Mouse (Mus musculus): Measurements from ENCODE around the gene Dnah9.

DNA sequence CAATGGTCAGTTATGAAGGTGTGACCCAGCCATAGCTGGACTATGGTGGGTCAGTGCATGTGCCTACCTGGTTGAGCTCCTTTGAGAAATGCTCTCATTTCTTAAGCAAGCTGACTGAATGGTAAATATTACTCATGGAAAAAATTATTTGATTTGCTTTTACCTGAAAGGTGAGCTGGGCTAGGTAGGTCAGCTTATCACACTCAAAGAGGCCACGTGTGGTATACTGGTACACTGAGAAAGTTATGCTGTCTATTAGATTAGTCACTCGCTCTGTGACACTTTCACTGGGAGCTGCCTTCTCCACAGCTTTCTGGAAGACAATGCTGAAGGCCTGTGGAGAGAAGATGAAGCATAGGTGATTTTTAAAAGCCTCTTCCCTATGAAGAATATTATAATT, 286.9 kb downstream of the Dnah9 start:
- TF ChIP-seq CTCF (IDR thresholded peaks at IDR 0.05; ENCODE audit: borderline replicate concordance, extremely low read depth, insufficient read depth, insufficient read length) (no peak), POLR2A (IDR thresholded peaks at IDR 0.05; ENCODE audit: borderline replicate concordance, extremely low read depth, insufficient read depth, insufficient read length, poor library complexity, severe bottlenecking) (no peak)
